Mouse (Mus musculus): ENCODE measurements at regions not wholly inside any gene's neighbourhood (a gene's known extent, or its start where the extent isn't known, plus 50 kb on each side); places are given as distances from the start of the nearest gene placed in this dataset. TPM values are rescaled to one million over a fixed set of nuclear protein-coding genes. Genes with fewer than 3 reads are reported as not detected.

Small RNAs in the stretch of these regions (microRNA-seq; reads per million reads assigned to microRNA genes)
- not detected for gene Gm25442 (ENCODE audit: insufficient number of aligned reads)

Measured in forebrain, embryonic 11.5 days (tissue).